Mouse (Mus musculus) lung, postnatal 4 days (tissue): ENCODE measurements at regions not wholly inside any gene's neighbourhood (a gene's known extent, or its start where the extent isn't known, plus 50 kb on each side); places are given as distances from the start of the nearest gene placed in this dataset.

Source experiments
- DNase-seq, 2 experiments: peaks; one replicate each; pipeline ENCODE4 v3.0.0; 2021

DNA sequence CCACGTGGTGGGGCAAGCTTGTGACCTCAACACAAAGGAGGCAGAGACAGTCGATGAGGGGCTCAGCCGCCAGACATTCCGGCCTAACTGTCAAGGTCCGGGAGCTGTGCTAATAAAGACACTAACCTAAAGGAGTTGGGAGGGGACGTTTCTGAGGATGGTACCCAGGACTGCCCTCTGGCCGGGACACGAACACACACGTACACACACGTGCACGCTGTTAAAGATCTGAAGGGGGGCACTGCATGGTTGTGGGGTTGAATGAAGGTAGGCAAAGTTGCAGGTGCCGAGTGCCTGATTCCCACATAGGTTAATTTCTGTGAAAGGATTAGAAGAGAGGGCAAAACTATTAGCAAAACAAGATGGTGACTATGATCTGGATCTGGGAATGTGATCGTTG is 65.4 kb upstream of the Mitf start:
- no peak for DNase-seq

DNA sequence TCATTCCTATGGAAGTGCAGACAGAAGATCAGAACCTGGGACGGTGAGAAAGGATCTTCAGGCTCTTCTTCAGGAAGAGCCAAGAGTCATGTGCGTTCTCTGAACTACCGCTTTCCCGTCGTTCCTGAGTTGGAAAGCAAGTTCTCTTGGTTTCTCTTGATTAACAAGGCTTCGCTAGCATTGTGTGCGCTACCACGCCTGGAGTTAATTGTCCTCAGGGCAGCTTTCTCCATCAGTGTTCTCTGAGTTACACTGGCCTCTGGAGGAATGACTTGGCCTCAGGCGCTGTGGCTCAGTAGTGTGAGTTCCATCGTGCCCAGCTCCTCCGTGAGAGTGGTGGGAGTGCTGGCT is 66.0 kb upstream of the Mitf start:
- no peak for DNase-seq

DNA sequence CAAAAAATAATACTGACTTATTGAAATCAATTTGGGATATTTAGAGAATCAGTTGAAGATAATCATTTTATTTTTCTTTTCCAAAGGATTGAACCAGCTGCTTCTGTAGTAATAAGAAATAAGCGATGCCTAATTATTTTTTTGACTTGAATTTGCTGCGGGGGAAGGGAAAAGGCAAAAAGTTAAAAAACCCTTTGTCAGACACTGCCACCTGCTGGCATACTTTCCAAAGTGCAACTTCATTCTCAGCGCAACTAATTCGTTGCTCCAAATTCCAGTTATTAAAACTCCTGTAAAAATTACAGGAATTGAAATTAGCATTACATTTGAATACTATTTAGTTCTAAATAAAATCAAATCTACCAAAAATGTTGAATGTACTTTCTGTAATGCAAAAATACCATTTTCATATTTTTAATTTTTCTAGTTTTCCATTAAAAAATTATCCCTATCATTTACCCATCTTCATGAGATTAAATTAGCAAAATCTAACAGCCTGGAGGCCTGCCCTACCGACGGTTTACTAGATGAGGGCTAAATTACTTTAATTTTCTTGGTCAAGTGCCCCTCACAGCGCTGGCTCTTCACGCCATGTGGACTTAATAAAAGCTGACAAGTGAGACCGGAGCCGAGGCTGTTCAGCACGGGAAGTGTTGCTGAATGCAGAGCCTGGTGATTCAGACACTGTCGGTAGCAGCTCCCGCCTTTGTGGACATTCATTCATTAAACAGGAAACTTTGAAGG is 66.6 kb upstream of the Mitf start:
- peak in 1 of 2 experiments; percentile 67 for DNase-seq

DNA sequence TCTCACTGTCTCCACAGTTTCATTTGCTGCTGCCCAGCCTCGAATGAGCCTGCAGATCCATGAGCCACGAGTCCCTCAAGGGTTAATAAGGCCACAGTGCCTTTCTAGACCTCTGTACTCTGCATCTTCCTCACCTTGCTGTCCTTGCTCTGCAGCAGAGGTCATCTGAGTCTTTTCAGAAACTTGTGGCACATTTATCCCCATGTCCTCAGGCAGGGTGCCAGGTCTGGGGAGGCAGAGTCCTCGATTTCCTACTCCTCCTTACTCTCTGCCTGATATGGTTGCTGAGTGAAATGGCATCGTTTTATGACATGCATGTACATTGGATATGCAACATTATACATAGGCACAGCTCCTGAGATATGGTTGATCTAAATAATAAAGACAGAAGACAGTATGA is 68.0 kb upstream of the Mitf start:
- no peak for DNase-seq

DNA sequence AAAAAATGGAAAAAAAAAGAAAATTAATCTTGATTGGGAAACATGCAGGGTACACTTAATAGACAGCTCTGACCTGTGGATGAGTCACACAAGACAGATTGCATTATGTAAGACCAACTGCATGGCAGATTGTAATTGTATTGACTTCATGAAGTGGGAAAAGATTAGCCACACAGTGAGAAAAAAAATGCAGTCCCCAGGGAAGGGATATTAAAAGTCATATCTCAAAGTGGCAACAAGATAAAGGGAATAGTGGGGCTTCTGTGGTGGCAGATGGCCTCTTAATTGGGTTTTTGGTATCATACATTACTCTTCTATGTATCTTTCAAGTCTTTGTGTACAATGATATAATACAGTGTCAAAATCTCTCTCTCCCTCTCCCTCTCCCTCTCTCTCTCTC is 76.0 kb upstream of the Mitf start:
- DNase-seq, result no peak

DNA sequence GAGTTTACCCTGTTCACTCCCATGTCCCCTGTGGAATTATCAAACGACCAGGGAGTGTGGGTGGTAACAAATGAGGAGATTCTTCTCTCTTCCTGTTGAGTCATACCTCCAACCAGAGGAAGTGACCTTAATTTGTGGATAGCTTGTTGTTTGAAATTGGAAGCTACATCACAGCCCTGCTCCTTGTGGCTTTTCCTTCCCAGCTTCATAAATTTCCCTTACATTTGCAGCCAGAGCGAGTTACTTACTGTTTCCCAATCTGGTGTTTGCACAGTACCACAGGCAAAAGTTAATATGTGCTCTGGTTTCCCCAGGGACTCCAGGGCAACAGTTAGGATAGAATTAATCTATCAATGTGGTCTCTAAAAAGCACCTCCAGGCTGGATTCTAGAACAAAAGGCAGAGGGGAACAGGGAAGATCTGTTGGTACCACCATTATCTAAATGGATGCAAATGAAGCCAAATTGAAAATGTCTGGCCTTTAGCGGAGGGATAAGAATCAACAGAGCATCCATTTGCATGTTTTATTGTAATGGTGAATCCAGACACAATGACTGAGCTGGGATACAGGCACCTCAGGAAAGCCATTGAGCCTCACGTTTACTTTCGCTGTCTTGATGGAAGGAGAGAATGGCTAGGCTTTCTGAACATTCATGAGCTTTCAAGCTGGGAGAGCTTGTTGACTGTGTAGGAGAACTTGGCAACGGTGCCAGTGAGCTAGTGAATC is 88.5 kb upstream of the Mitf start:
- DNase-seq, result no peak

DNA sequence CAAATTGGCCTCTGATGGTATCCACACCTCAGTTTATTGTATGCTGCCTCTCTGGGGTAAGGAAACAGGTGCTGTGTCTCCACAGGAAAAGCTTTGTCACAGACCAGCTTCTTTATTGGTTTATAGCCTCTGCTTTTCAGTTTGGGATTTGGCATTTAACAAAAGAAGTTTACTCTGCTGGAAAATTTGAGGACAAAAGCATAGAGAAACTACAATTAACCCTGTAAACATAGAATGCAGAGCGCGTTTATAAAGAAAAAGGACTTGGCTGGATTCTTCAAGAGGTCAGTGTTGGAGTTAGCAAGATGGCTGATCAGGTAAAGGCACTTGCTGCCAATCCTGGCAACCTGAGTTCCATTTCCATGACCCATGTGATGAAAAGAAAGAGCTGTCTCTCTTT is 90.1 kb upstream of the Frmd4b start:
- DNase-seq, result no peak

DNA sequence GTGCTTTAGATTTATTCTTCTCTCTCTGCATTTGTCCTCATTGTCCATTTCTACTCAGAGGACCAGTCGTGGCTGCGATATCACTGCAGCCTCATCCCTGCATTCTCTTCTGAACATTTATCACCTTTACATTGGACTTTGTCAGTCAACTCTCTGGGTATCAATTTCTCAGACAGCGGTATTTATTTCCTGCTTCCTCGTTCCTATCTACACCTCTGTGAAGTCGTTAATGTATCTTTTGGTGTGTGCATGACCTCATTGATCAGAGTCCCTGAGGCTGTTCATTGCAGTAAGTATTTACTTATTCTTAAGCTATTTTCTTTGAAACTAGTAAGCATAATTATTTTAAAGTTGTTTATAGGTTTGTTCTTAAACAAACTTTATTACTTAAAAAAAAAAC is 87.0 kb upstream of the Frmd4b start:
- no peak for DNase-seq

DNA sequence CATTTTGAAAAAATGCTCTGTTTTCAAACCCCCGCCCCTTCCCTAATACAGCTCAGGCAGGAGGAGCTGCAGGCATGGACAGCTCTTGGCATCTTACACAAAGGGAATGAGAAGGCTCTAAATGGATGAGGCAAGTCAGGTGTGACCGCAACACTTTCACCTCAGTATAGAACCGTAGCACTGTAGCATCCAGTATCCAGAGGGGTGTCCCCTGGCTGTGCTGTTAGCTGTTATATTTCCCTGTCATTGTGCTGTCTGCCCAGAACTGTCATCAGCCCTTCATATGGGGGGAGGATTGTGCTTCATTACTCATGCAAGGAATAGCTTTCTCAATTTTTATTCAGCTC is 82.4 kb upstream of the Frmd4b start:
- DNase-seq, result no peak

DNA sequence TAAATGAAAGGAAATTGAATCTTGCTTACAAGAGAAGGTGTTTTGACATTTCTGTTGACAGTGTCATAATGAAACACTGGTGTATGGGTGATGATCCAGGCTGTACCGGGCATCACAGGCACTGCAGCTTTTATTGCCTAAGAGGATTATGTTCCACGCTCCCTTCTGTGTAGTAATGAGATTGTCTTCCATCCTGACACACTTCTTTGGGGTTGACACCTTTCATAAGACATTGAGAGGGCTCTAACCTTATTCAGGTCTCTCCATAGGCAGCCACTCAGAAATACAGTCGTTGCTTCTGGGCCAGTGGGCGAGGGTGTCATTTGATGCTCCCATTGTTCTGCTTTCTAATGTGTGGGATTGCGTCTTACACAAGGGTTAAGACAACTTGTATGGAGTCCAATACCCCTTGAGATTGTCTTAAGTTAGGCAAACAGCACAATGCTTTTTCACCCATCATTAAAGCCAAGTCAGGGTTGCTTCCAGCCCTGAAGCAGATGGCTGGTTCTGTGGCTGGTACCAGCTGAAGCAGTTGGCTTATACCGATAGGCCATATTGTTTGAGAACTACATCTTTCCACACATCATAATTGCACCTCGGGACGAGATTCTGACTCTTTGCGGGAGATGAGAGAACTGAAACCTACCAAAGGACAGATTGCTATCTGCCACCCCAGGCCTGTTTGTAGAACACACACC is 81.9 kb upstream of the Frmd4b start:
- DNase-seq, result no peak

DNA sequence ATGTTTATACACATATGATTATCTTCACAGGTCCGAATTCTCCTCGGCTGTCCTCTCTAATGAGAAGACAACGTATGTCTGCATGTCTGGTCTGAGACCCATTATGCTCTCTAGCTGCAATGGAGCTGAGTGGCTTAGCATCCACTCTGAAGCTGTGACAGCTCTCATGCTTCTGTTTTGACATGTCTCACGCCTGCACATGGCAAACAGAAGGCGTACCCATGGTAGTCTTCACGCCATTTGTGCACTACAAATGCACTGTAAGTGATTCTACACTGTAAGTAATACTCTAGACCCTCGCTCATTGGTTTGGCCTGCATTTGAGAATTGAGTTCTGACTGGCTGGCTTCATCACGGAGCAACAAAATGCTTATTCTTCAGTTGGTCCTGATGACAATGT is 75.9 kb upstream of the Frmd4b start:
- no peak for DNase-seq

DNA sequence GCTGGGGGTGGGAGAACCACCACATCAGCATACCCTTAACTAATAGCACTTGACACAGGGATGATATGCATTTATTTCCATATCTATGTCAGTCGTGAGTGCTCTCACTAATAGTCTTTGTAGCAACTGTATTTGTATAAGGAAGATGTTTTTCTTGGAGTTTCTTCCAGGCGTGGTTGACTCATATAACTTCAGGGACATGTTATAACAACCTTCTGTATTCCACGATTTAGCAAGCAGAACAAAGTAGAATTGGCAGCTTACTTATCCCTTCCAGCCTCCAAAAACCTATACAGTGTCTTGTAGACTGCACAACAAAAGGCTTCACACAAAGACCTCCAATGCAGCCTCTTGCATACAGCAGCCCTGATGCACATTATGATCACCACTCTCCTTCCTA is 73.8 kb upstream of the Frmd4b start:
- no peak for DNase-seq

DNA sequence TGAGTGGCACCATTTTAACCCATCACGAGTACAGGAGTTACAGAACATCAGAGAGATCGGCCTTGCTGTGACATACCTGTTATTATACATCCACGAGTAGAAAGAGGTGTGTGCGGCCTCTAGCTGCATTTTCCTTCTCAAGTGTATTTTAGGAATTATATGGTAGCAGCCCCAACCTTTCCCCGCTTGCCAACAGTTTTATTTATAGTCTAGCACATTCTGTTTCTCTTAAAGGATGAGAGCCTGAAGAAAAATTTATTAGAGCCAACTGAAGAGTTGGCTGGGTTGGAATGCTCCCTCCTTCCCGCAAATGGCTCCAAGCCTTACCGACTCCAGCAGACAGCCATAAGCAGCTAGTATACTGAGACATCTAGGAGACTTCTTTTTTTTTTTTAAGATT is 67.0 kb upstream of the Frmd4b start:
- DNase-seq, result no peak

DNA sequence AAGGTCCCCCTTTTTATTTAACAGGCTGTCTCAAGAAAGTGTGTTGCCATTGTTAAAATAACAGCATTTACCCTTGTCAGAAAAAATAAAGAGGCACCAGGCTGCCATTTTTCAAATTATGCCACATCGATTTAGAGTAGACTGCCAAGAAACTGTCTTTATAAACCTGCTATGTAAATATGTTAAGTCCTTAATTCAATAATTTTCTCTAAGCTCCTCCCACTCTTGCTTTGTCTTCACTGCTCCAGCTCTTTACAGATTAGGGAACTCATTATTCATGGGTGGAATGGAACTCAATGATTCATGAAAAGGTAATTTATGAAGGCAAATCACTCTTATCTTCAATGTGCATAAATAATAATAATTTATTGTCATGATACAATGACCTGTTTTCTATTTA is 64.9 kb upstream of the Frmd4b start:
- DNase-seq, result no peak

DNA sequence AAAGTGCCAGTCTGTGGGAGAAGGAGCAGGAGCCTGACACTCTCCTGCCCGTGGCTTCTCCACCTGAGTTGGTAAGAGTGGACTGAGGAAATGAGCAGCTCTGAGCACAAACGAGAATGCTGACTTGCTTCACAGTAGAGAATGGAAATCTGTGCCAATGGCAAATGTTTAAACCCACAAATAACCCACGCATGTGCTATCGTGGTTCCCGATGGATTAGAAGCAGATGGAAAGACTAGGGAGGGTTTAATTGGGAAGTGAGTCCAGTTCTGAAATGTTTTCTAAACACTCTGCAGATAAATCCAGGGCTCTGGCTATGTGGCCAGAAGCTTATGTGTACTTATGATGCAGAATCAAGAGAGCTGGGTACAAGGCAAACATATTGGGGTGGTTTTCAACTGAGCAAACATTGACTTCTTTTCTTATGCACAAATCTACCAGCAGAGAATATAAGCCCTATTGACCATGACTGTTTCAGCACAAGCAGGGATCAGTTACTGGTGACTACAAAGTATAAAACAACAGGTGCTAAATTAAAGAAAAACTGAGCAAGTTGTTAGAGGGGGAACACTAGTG is 57.9 kb upstream of the Frmd4b start:
- DNase-seq, result no peak

DNA sequence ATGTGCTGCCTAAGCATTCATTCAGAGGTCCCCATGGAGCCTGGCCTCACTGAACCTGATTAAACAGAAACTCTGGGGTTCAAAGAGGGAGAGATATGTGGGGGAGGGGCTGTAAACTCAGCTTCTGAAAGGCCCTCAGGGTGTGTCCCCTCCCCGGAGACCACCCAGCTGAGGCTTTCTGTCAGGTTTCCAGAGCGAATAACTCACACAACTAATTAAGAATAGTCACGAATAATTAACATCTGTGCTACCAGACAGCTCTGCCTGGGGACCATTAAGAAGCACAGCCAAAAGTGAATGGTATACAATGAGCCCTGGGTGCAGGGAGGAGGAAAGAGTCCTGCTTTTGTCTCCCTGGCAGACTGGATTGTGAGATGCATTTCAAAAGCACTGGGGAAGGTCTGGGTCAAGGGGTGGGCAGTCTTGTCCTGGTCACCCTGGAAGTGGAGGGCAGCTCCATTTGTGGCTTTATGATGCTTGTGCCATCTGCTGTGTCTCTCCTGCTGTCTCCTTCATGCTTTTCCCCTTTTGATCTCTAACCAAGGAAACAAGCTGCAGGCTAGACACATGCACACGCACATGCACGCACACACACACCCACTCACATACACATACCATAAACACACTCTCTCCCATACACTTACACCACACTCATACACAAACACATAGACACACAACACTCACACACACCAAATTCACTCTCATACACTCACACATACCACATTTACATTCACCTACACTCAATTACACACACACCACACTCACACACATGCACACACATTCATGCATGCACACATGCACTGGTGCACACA is 49.7 kb upstream of the Frmd4b start:
- DNase-seq, result no peak
